Mouse (Mus musculus) brain, embryonic 14.5 days (tissue): ENCODE measurements around the gene Tbx3.
A peak's percentile ranks its signal among the peaks of the same experiment; 100 is the strongest.

Experiments used
- CTCF ChIP-seq: fragments of 200-500 bp; IDR thresholded peaks from 2 replicates; pipeline ENCODE4 v1.5.1; 2012; ENCODE audit warnings: inconsistent platforms, mild to moderate bottlenecking, moderate library complexity, borderline replicate concordance; ENCODE audit not compliant: insufficient read depth, insufficient read length; ENCODE audit errors: extremely low read depth
- POLR2A ChIP-seq: fragments of 200-500 bp; IDR thresholded peaks from 2 replicates; pipeline ENCODE4 v1.6.1; 2012; ENCODE audit warnings: mild to moderate bottlenecking, inconsistent platforms, borderline replicate concordance; ENCODE audit not compliant: poor library complexity, insufficient read depth, insufficient read length, severe bottlenecking; ENCODE audit errors: extremely low read depth

DNA sequence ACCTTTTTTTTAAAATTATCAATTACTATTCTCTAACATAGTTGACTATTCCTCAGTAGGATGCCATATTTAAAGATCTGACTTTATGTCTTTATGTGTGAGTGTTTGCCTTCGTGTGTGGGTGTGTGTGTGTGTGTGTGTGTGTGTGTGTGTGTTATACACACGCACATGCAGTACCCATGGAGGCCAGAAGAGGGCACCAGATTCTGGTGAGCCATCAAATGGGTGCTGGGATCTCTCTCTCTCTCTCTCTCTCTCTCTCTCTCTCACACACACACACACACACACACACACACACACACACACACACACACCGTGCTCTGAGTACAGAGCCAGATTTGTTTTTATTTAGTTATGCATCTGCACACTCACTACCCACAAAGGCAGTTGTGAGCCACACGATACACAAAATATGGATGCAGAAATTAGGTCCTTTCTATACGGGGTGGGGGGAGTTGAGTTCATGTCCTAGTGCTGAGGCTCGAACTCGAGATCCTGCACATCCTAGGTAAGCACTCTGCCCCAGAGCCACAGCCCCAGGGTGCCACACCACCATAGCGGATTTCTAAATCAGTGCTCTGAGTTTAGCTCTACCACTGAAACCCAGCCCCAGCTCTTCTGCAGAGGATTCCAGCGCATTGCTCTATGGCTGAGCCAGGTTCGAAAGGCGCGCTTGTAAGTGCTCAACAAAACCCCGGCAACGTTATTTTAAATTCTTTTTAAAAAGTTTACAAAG, 38.5 kb downstream of the Tbx3 start:
- TF ChIP-seq POLR2A (no peak), CTCF (peak; percentile 33; the same call in 1 of the 2 replicates)
